Mouse (Mus musculus): ENCODE measurements around the gene Nelfb.

Gene Nelfb

GRCm38 (mm10) chr2:25195211-25196156, 15.8 kb downstream of the Nelfb start:
- peak; percentile 74 for DNase-seq

- peak; percentile 47 for DNase-seq
Observed at GRCm38 (mm10) chr2:25194486-25195171, 16.7 kb downstream of the Nelfb start.

- DNase-seq = no peak
Observed at GRCm38 (mm10) chr2:25194006-25194405, 17.3 kb downstream of the Nelfb start.

GRCm38 (mm10) chr2:25193330-25193770, 17.9 kb downstream of the Nelfb start:
- peak; percentile 86 for DNase-seq

- no peak for DNase-seq
Observed at GRCm38 (mm10) chr2:25187841-25188240, 23.4 kb downstream of the Nelfb start.

GRCm38 (mm10) chr2:25186575-25186930, 24.7 kb downstream of the Nelfb start:
- DNase-seq = no peak

GRCm38 (mm10) chr2:25185625-25186574, 25.4 kb downstream of the Nelfb start:
- DNase-seq = peak; percentile 63

- DNase-seq = no peak
Observed at GRCm38 (mm10) chr2:25184496-25184895, 26.8 kb downstream of the Nelfb start.

- peak; percentile 46 for DNase-seq
Observed at GRCm38 (mm10) chr2:25183336-25183735, 28.0 kb downstream of the Nelfb start.

GRCm38 (mm10) chr2:25182664-25183063, 28.6 kb downstream of the Nelfb start:
- no peak for DNase-seq

GRCm38 (mm10) chr2:25181891-25182397, 29.3 kb downstream of the Nelfb start:
- DNase-seq = no peak

GRCm38 (mm10) chr2:25180973-25181890, 30.1 kb downstream of the Nelfb start:
- peak; percentile 66 for DNase-seq

GRCm38 (mm10) chr2:25180478-25180903, 30.8 kb downstream of the Nelfb start, which contains the start of gene Nrarp:
Nrarp (plus strand) TSS chr2:25180758.
- DNase-seq = peak; percentile 92

- DNase-seq = no peak
Observed at GRCm38 (mm10) chr2:25179566-25180217, 31.6 kb downstream of the Nelfb start.

- DNase-seq = no peak
Observed at GRCm38 (mm10) chr2:25178285-25178972, 32.9 kb downstream of the Nelfb start.

GRCm38 (mm10) chr2:25177685-25178084, 33.6 kb downstream of the Nelfb start:
- DNase-seq = no peak

- no peak for DNase-seq
Observed at GRCm38 (mm10) chr2:25177076-25177475, 34.2 kb downstream of the Nelfb start.

GRCm38 (mm10) chr2:25176573-25176972, 34.7 kb downstream of the Nelfb start:
- no peak for DNase-seq

GRCm38 (mm10) chr2:25175690-25176078, 35.6 kb downstream of the Nelfb start:
- DNase-seq = no peak

Measured in thymus, postnatal 25 days (tissue).